In genomic region chr4:57569711-57570110, GRCm38 (mm10) we compare ENCODE assay signal across 10 mouse cellular contexts. TPM values are rescaled to one million over a fixed set of nuclear protein-coding genes. Genes with fewer than 3 reads are reported as not detected.
DNase-seq lines count a peak whose midpoint lies in the region; ATAC-seq and TF ChIP-seq lines count a peak whose summit lies in the region.
"Had no signal": no experiment of that assay in that cellular context is flagged by ENCODE, and none has a peak within 500 bp of the region (broad histone marks: within the 10 kb centered on the region; RNA-seq: fewer than 3 reads in every experiment).

No protein-coding gene starts in this region.

- H3K4me3 ChIP-seq in embryonic facial prominence, embryonic 13.5 days: peak overlapping the region; percentile 65
- no peak overlapping the region for H3K4me3 ChIP-seq in hindbrain, embryonic 16.5 days (ENCODE audit: low read length)
- peak overlapping the region; percentile 82 for H3K4me3 ChIP-seq in myocyte
- H3K4me3 ChIP-seq in liver, embryonic 11.5 days (ENCODE audit: low read depth, low read length): no peak overlapping the region

- peak; percentile 47 for TF ChIP-seq POLR2A in myocyte (IDR thresholded peaks at IDR 0.05; ENCODE audit: insufficient read length, low read depth)

- peak overlapping the region; percentile 44; the same call in 1 of the 2 replicates for H3K9ac ChIP-seq in embryonic facial prominence, embryonic 13.5 days
- H3K9ac ChIP-seq in hindbrain, embryonic 16.5 days (ENCODE audit: low read depth, low read length): no peak overlapping the region
- no peak overlapping the region for H3K9ac ChIP-seq in liver, embryonic 11.5 days (ENCODE audit: low read depth, low read length)

- H3K36me3 ChIP-seq in embryonic facial prominence, embryonic 13.5 days: no peaks in the 10 kb centered on the region
- no peaks in the 10 kb centered on the region for H3K36me3 ChIP-seq in hindbrain, embryonic 16.5 days (ENCODE audit: control insufficient read depth, insufficient read depth, low read length)
- peaks cover 8% of the 10 kb centered on the region for H3K36me3 ChIP-seq in myocyte (ENCODE audit: control insufficient read depth, insufficient read depth)
- no peaks in the 10 kb centered on the region for H3K36me3 ChIP-seq in liver, embryonic 11.5 days (ENCODE audit: control insufficient read depth, insufficient read depth, low read length)

- no peaks in the 10 kb centered on the region for H3K27me3 ChIP-seq in embryonic facial prominence, embryonic 13.5 days
- H3K27me3 ChIP-seq in hindbrain, embryonic 16.5 days (replicated peaks; ENCODE audit: control insufficient read depth, insufficient read depth, low read length): no peaks in the 10 kb centered on the region
- no peaks in the 10 kb centered on the region for H3K27me3 ChIP-seq in myocyte (ENCODE audit: control insufficient read depth, insufficient read depth, insufficient read length)
- H3K27me3 ChIP-seq in liver, embryonic 11.5 days (replicated peaks; ENCODE audit: control insufficient read depth, insufficient read depth, low read length): peaks cover 18% of the 10 kb centered on the region

- H3K79me2 ChIP-seq in myocyte (ENCODE audit: control insufficient read depth, insufficient read depth): peaks cover 70% of the 10 kb centered on the region

- H3K9me3 ChIP-seq in embryonic facial prominence, embryonic 13.5 days: no peaks in the 10 kb centered on the region
- H3K9me3 ChIP-seq in hindbrain, embryonic 16.5 days (ENCODE audit: control insufficient read depth, low read length): no peaks in the 10 kb centered on the region
- no peaks in the 10 kb centered on the region for H3K9me3 ChIP-seq in liver, embryonic 11.5 days (ENCODE audit: control insufficient read depth, low read length)

- intact Hi-C loops in heart, postnatal 25 days (cut with DNase I): loop anchor here (2.0 kb wide), 1 partner anchor 17 kb away; no protein-coding TSS in a partner anchor

- peak overlapping the region; percentile 80 for H3K4me2 ChIP-seq in embryonic facial prominence, embryonic 13.5 days
- peak overlapping the region; percentile 96; the same call in 1 of the 2 replicates for H3K4me2 ChIP-seq in hindbrain, embryonic 16.5 days (ENCODE audit: low read length)
- H3K4me2 ChIP-seq in myocyte (ENCODE audit: low read depth): peak overlapping the region; percentile 94
- no peak overlapping the region for H3K4me2 ChIP-seq in liver, embryonic 11.5 days

- 23% methylated on average over 6 of the region's 6 CpGs for WGBS in embryonic facial prominence, embryonic 13.5 days
- WGBS in hindbrain, embryonic 16.5 days: 56% methylated on average over 6 of the region's 6 CpGs
- 71% methylated on average over 6 of the region's 6 CpGs for WGBS in liver, embryonic 11.5 days

- ATAC-seq in embryonic facial prominence, embryonic 13.5 days (ENCODE audit: insufficient number of reproducible peaks, insufficient read depth, low FRiP score, low TSS enrichment, low read depth): no peak
- 0 out of 2 replicates have a peak, but pooled peaks have one; percentile 5 for ATAC-seq in hindbrain, embryonic 16.5 days
- ATAC-seq in megakaryocyte, adult 5-6 weeks (ENCODE audit: poor library complexity, severe bottlenecking): no peak
- ATAC-seq in liver, embryonic 11.5 days (replicated peaks; ENCODE audit: low FRiP score): no peak

- peak overlapping the region; percentile 97 for H3K27ac ChIP-seq in embryonic facial prominence, embryonic 13.5 days
- H3K27ac ChIP-seq in hindbrain, embryonic 16.5 days (ENCODE audit: low read depth, low read length): no peak overlapping the region
- H3K27ac ChIP-seq in liver, embryonic 11.5 days (ENCODE audit: low read depth, low read length): no peak overlapping the region

- peak overlapping the region; percentile 34 for H3ac ChIP-seq in myocyte (ENCODE audit: control insufficient read depth, insufficient read length)

- DNase-seq in heart, adult 18-20 months: peak; percentile 49 to 55
- no peak for DNase-seq in heart, postnatal 25 days (ENCODE audit: low spot score)
- no peak for DNase-seq in right cerebral cortex, postnatal 25 days
- DNase-seq in liver, embryonic 11.5 days (ENCODE audit: low spot score): no peak
- DNase-seq: spleen, adult 18-20 months had no signal

- H3K4me1 ChIP-seq in embryonic facial prominence, embryonic 13.5 days: peaks cover 49% of the 10 kb centered on the region
- peaks cover 13% of the 10 kb centered on the region for H3K4me1 ChIP-seq in hindbrain, embryonic 16.5 days (ENCODE audit: control insufficient read depth, insufficient read depth, low read depth, low read length)
- H3K4me1 ChIP-seq in liver, embryonic 11.5 days (replicated peaks; ENCODE audit: control insufficient read depth, insufficient read depth, low read length): 0 out of 2 replicates have a peak, but pooled peaks cover 2% of the 10 kb centered on the region

TF ChIP-seq in myocyte, 11 proteins besides CTCF, POLR2A, EP300 and RAD21:
- peak; percentile 75 to 98 (median 78) for TF ChIP-seq MYOG (IDR thresholded peaks at IDR 0.05; ENCODE audit: control insufficient read depth in 1 of 3, insufficient read depth in 1 of 3, insufficient read length in 2 of 3, low read depth in 2 of 3)
- no peak for TF ChIP-seq TCF3 (IDR thresholded peaks at IDR 0.05; ENCODE audit: insufficient read length, low read depth)
- peak in 2 of 3 experiments; percentile 72 to 85 for TF ChIP-seq MYOD1 (IDR thresholded peaks at IDR 0.05; ENCODE audit: control insufficient read depth in 1 of 3, insufficient read length in 2 of 3, low read depth in 2 of 3)
- peak; percentile 3 for TF ChIP-seq TCF12 (IDR thresholded peaks at IDR 0.05; ENCODE audit: insufficient read depth, poor library complexity, severe bottlenecking)
- TF ChIP-seq USF1 (IDR thresholded peaks at IDR 0.05; ENCODE audit: low read depth): no peak

RNA-seq across cellular contexts. Expression of gene Pakap, which starts 1.7 kb away (rescaled TPM):
- 10 to 100 TPM; 35.7 to 40.6 TPM for total RNA-seq in heart, adult 18-20 months (2021)
- total RNA-seq in heart, postnatal 25 days (2021): 10 to 100 TPM; 37.4 to 44.3 TPM
- polyA plus RNA-seq in embryonic facial prominence, embryonic 13.5 days (2015; fragmentation: Nextera tagmentation; extraction: Ambion mirVana): 35.4 and 38.1 TPM in 2 replicates
- polyA plus RNA-seq in hindbrain, embryonic 16.5 days (2015; fragmentation: Nextera tagmentation; extraction: Ambion mirVana): 14.0 and 14.1 TPM in 2 replicates
- polyA plus RNA-seq in myocyte (2012; fragmentation: generic; extraction: Trizol): 6.5 TPM
- total RNA-seq in megakaryocyte, adult 5-6 weeks (2015): not detected in 2 replicates
- total RNA-seq in megakaryocyte, adult 5-6 weeks (2017): not detected in 2 replicates
- 4.1 and 5.1 TPM in 2 replicates for polyA plus RNA-seq in liver, embryonic 11.5 days (2014; fragmentation: Nextera tagmentation; extraction: Ambion mirVana)
- total RNA-seq: monocyte, adult 5-6 weeks had no signal

Comparison
In these comparisons a context has a peak if more than half of its experiments do, and no peak if none do; other contexts are left out.
1. DNase-seq: peak in heart, adult 18-20 months (2 of 2); none in heart, postnatal 25 days (single experiment), right cerebral cortex, postnatal 25 days (single experiment) and liver, embryonic 11.5 days (single experiment).
2. H3K4me3 ChIP-seq: peak in embryonic facial prominence, embryonic 13.5 days (single experiment) and myocyte (single experiment); none in hindbrain, embryonic 16.5 days (single experiment) and liver, embryonic 11.5 days (single experiment).